Mouse (Mus musculus) brain, embryonic 18.5 days (tissue): ENCODE measurements around the gene Dlg3.
A peak's percentile ranks its signal among the peaks of the same experiment; 100 is the strongest.

Experiments used
- DNase-seq: peaks from one replicate; pipeline ENCODE4 v3.0.0-alpha.2; 2012; ENCODE audit warnings: low read depth, low spot score

Dlg3 gene

DNA sequence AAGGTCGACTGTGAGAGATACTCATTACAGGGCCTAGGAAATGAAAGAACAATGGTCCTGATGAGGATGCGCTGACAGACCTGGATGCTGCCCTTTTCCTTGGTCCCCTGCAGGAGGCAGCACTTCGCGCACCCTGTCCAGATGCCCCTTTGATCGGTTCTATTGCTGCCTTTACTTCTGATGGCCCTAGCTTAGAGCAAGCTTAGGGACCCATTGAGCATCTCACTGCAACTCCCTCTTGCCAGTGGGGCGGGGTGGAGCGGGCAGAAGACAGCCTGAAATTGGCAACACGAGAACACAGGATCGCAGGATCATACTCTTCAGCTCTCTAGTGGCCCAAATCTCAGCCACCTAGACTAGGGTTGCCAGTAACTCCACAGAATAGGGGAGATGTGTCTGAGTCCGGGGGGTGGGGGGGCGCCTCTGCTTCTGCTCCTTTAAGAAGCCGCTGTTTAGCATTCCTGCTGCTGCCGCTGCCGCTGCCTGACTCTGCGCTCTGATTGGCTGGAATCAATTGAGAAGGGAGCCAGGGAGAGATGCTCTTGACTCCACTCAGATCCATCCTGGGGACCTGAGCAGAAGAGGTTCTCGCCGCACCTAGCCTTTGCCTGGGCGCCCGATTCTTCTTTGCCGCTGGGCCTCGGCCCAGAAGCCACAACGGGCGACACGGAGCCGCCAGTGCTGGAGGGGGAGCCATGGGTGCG is at the start of gene Dlg3:
TSS of gene Dlg3 (plus strand) at position 542 of the 704 bp plus-strand sequence.
- peak; percentile 75 for DNase-seq

- DNase-seq, result no peak
Measured at GRCm38 (mm10) chrX:100728947-100729346, 38.6 kb upstream of the Dlg3 start.

GRCm38 (mm10) chrX:100729665-100730188 is 37.8 kb upstream of the Dlg3 start, which contains the start of gene Gdpd2:
Gene Gdpd2, plus strand, starts transcription at chrX:100729873.
- DNase-seq, result no peak

GRCm38 (mm10) chrX:100730266-100730665 is 37.3 kb upstream of the Dlg3 start:
- DNase-seq, result no peak

GRCm38 (mm10) chrX:100734359-100734758 is 33.2 kb upstream of the Dlg3 start:
- DNase-seq, result no peak

DNA sequence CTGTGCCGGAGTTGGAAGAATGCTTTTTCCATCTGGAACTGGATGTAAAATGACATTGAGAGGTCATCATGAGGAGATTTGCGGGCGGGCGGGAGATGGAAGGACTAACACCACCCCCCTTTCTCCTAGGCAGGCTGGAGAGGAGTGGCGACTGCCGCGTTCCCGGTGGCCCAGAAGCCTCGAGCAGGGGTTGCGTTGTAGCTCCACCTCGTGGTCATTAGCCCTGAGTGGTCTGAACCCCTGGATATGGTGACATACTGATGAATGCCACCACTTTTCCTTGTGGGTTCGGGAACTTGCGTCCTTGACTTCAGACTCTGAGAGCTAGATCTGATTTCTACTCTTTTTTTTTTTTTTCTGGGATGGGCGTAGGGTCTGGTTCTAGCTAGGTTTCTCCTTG is 28.6 kb upstream of the Dlg3 start:
- no peak for DNase-seq

- DNase-seq, result no peak
Measured at GRCm38 (mm10) chrX:100739443-100739842, 28.1 kb upstream of the Dlg3 start.

- DNase-seq, result no peak
Measured at GRCm38 (mm10) chrX:100740785-100741184, 26.7 kb upstream of the Dlg3 start.

DNA sequence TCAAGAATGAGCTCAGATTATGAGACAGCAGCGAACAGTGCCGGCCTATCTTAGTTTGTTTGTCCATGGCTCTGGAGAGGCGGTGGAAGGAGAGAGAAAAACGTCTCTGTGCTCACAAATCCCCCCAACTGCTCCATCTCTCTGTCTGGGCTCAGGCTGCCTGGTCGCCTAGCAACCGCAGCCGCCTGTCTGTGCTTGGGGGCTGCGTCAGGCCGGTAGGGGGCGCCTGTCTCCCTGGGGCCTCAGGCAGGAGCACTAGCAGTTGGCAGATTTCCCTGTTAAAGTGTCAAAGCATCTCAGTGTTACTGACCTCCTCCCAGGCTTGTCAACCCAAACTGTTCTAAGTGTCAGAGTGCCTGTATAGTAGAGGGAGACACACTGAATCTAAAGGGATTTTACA is 25.6 kb upstream of the Dlg3 start:
- DNase-seq, result no peak

GRCm38 (mm10) chrX:100765855-100766254 is 1.7 kb upstream of the Dlg3 start:
- DNase-seq, result no peak

GRCm38 (mm10) chrX:100767885-100768626 is 534 bp downstream of the Dlg3 start:
- no peak for DNase-seq

- no peak for DNase-seq
Measured at GRCm38 (mm10) chrX:100769281-100769680, 1.8 kb downstream of the Dlg3 start.

DNA sequence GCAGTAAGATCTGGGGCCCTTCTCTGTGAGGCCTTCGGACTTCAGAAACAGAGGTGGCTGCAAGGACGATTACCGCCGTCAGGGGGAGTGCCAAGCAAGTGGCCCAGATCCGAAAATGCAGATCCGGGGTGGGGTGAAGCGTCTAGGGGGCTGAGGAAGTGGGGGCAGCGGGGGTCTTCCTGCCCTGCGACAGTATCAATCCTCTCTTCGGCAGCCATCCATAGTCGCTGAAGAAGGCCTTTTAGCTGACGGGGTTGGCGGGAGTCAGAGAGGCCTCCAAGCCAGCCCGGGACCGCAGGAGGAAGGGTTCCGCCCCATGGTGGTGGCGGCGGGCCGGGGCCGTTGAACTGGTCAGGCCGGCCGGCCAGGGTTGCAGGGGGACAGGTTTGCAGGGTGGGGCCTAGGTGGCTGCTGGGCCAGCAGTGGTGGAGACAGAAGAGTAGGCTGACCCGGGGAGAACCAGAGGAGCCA is 6.9 kb downstream of the Dlg3 start:
- DNase-seq, result no peak

- DNase-seq, result no peak
Measured at GRCm38 (mm10) chrX:100775405-100775804, 7.9 kb downstream of the Dlg3 start.

DNA sequence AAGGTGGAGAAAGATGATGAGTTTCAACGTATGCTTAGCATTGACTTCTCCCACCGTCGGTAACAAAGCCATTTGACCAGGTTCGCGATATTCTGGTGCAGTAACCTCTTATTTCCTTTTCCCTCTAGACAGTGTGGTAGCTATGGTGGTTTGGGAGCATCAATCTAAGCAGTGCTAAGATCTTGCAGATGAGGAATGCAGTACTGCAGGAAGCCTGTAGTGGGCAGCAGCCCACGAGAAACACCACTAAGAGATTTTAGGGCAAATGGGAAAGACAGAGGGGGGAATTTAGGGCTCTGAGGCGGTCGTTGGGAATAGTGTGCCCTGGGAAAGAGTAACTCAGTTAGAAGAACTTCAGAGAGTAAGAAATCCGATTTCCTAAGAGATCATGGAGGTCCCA is 9.0 kb downstream of the Dlg3 start:
- DNase-seq, result no peak

DNA sequence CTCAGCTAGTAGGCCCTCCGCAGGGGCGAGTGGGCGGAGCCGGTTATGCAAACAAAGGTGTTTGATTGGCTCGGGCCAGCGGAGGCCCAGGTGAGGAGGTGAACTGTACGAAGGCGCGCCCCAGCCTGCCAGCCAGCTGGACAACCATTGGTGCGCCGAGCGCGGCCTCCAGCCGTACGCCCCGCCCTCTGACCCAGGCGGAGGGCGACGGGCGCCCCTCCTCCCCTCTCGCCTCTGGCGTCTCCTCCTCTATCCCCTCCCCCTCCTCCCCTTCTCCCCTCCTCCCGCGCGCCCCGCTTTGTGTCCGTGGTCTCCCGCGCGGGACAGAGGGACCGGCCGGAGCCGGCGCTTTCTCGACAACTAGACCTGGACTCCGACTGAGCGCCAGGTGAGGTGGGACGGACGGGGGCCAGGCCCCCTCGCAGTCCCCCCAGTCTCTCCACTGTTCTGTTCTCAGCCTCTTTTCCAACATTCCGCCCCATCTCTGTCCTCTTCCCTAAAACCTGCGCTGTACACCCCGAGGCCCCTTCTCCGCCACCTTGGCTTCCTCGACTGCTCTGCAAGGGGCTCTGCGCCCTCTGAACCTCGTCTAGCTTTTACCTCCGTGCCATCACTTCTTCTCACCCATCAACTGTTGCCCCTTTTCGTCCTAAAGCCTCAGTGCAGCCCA is 9.6 kb downstream of the Dlg3 start:
- no peak for DNase-seq

- no peak for DNase-seq
Measured at GRCm38 (mm10) chrX:100777655-100778234, 10.2 kb downstream of the Dlg3 start.

DNA sequence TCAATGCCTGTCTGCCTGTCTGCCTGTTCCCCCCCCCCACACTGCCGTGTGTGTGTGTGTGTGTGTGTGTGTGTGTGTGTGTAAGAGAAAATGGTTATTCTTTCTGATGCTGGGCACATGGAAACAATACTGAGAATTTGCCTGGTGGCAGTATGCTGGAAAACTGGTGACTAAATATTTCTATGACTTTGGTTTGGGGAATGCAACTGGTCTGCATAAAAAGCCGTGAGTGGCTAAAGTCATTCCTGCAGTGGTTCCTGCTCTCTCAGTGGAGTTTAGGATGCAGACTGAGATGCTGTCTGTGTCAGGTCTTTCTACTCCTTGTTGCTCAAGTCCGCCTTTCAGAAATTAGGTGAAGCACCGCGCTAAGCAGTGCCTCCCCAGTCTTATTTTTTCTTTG is 10.9 kb downstream of the Dlg3 start:
- DNase-seq, result no peak

GRCm38 (mm10) chrX:100789322-100789721 is 21.8 kb downstream of the Dlg3 start:
- no peak for DNase-seq

GRCm38 (mm10) chrX:100796041-100796740 is 28.7 kb downstream of the Dlg3 start:
- no peak for DNase-seq

DNA sequence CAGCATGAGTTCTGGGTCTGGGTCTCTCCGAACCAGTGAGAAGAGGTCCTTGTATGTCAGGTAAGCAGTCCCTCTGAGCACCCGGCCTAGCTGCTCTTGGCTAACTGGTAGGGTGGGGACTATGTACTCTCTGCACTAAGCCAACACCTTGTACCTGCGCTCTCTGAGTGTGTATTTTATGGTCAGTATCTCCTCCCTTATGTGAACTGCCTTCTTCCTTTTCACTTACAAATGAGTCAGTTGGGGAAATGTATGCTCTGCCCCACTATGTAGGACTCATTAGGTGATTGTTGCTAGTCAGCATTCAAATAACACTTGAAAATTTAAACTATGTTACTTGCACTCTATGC is 29.2 kb downstream of the Dlg3 start:
- DNase-seq, result no peak
